Mouse (Mus musculus): ENCODE data around the gene Tnfaip2.

Gene Tnfaip2

DNA sequence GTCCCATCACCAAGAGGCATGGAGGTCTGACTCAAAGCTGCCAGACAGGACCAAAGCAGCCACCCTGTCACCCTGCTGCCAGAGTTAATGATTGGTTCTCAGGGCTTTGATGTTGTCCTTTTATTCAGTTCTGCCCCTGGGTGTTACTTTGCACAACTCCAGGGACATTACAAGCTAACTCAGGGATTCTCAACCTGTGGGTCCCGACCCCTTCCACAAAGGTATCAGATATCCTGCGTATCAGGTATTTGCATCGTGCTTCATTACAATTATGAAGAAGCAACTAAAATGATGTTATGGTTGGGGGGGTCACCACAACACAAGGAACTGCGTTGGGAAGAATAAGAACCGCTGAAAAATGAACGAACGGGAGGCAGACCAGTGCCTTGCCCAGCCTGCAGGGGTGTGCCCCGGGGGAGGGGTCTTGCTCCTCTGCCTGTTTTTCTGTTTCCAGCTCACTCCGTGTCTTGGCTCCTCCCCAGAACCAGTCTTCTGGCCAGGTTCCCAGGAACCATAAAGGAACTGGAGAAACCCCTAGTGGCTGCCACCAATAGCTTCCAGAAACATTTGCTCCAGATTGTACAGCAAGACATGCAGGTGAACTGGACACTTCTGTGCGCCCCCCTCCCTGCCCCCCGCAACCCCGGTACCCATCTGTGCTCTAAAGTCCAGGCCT, 14.7 kb upstream of the Tnfaip2 start:
- DNase-seq (ENCODE audit: extremely low spot score, low read depth, low spot score), result no peak

- no peak for DNase-seq (ENCODE audit: extremely low spot score, low read depth, low spot score)
Observed at GRCm38 (mm10) chr12:111428364-111428763, 13.9 kb upstream of the Tnfaip2 start.

DNA sequence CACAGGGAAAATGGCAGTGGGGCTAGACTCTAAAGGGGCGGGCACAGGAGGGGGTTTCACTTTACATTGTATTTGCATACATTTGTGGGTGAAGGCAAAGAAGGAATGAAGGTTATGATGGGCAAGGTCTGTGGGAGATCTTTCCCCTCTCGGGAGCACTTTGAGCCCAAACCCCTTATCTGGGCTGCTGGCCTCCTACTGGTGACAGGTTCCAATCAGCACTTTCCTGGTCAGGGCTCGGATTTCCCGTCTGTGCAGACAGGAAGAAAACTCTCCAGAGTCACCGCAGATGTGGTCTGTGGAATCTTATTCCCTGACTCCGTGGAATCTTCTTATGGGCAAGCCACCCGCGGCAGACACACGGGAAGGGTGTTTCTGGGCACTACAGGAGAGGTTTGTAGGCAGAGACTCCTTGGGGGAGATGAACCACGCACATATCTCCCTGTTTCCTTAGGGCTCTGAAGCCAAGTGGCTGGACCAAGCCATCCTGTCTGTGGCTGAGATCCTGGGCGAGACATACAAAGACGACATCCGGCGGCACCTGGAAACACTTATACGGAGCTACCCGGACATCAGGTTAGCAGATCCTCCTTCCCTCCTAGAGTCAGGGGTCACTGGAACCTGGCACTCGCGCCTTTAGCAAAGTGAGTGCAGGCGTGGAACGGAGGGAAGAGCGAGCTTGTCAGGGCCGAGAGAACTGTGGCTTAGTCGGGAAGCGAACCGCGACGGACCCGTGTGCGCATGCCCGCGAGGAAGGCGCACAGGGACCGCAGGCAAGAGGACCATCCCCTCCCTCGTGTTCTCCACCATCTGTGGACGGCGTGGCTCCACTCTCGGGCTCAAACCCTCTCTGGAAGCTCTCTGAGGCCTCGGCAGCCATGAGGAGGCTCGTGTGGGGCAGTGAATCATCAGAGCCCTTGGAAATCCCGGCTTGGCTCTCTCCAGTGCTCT, 13.0 kb upstream of the Tnfaip2 start:
- no peak for DNase-seq (ENCODE audit: extremely low spot score, low read depth, low spot score)

- no peak for DNase-seq (ENCODE audit: extremely low spot score, low read depth, low spot score)
Observed at GRCm38 (mm10) chr12:111430049-111430867, 12.0 kb upstream of the Tnfaip2 start.

DNA sequence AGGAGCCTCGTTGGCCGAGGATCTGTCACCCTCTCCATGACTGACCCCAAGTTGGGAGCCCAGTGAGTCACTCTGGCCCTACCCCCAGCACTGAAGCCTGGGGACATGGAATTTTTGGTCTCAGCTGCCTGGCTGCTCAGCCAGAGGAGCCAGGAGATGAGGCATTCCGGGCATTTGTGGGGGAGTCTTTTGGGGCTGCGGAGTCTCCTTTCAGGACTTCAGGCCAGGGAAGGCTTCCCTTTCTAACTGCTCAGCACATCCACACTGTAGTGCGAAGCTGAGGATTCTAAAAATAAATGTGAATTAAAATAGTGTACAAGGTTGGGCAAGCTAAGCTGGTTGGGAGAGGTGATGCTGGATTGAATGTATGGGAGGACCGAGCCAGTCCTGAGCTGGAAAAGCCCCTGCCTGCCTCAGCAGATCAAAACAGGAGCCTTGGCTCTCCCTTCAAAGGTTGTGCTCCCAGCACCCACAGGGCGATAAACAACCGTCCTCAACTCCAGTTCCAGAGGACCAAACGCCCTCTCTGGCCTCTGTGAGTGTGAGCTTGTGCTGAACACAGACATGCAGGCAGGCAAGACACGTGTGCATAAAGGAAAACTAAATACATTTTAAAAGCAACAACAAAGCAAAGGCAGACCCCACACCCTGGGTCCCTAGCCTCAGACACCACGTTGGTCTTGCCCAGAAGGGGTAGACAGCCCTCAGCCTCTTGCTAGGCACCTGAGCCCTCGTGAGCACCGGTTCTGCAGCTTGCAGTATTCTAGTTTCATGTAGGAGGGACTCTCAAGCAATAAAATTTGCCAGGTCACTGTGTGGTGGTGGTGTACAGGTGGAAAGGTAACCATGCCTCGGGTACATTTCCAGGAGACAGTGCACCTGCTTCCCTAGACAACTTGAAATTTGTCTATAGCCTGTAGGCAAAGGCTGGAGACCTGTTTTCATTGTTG, 11.1 kb upstream of the Tnfaip2 start:
- no peak for DNase-seq (ENCODE audit: extremely low spot score, low read depth, low spot score)

- DNase-seq (ENCODE audit: extremely low spot score, low read depth, low spot score), result no peak
Observed at GRCm38 (mm10) chr12:111432097-111432496, 10.2 kb upstream of the Tnfaip2 start.

DNA sequence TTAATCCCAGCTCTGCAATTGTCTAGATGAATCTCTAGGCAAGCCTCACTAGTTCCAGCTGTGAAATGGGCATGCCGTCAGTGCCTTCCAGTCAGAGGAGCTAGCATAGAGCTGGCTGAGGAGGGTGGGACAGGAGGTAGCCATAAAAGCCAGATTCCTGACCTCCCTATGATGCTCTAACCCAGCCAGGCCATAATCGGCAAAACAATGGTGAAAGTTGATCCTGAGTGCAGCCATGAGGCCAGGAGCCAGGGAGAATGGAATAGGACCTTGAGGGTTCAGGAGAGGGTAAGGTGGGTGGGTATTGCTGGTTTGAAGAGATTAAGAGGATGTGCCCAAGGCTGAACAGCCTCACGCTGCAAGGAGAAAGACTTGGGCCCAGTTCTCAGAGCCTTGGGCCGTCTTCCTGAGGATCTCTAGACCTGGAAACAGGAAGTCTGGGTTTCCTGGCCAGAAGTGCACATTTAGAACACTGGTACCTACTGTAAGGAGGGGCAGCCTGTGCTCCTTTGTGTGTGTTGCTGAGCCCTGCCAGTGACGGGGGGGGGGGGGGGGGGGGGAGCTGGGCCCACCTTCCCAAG, 9.4 kb upstream of the Tnfaip2 start:
- no peak for DNase-seq (ENCODE audit: extremely low spot score, low read depth, low spot score)

DNA sequence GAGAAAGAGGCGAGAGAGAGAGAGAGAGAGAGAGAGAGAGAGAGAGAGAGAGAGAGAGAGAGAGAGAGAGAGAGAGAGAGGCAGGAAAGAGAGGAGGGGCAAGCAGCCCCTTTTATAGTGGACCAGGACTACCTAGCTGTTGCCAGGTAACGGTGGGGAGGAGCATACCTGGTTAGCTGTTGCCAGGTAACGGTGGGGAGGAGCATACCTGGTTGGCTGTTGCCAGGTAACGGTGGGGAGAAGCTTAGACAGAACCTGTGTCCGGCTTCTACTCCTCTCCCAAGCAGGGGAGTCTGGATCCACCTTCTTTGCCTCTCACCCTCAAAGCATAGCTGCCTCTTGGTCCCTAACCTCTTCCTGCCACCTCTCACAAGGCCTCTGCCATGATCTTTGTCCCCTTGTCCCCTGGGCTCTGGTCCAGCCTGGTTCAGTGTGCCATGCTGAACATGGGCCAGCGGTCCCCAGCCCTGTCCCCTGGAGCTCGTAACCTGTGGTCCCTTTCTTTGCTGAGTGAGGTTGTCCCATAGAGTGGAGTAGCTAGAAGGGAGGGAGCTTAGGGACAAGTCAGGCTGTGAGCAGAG, 8.0 kb upstream of the Tnfaip2 start:
- DNase-seq (ENCODE audit: extremely low spot score, low read depth, low spot score), result no peak

DNA sequence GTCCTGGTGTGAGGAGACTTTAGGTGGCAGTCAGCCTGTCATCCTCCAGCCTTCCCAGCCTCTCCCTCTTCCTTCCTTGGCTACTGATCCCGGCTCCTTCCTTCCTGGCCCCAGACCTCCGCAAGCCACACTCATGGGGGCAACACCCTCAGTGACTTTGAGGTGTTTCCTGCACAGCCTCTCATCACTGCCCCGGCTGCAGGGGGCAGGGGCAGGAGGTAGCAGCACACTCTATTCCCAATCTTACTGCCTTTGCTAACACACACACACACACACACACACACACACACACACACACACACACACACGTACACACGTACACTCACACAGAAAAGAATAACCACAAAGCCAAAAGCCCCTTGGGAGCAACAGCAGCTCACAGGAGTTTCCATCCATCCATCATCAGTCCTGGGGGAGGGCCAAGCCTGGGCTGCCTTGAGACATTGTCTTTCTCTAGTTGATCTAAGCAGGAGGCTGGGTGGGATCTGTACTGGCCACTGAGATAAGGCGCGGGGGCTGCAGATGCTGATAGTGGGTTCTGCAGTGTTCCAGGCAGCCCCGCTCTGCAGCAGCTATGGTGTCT, 7.4 kb upstream of the Tnfaip2 start:
- no peak for DNase-seq (ENCODE audit: extremely low spot score, low read depth, low spot score)

- DNase-seq (ENCODE audit: extremely low spot score, low read depth, low spot score), result no peak
Observed at GRCm38 (mm10) chr12:111436170-111436569, 6.1 kb upstream of the Tnfaip2 start.

GRCm38 (mm10) chr12:111436640-111437039, 5.6 kb upstream of the Tnfaip2 start:
- DNase-seq (ENCODE audit: extremely low spot score, low read depth, low spot score), result no peak

- no peak for DNase-seq (ENCODE audit: extremely low spot score, low read depth, low spot score)
Observed at GRCm38 (mm10) chr12:111437222-111437900, 4.9 kb upstream of the Tnfaip2 start.

DNA sequence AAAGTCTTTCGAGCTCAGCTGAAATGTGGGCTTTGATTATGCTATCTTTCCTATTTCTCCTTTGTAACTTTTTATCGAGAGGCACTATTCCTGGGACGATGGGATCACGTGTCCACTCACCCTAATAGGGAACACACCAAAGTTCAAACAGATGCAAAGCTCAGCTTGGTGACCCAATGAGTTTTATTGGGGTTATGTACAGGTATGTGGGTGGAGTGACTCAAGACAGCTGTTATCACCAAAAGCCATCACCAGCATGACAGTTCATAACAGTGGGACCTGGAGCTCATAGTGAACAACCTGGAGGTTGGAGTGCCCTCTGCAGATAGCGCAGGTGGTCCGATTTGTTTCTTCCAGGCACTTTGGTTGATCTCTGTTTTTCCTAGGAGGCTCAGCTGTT, 3.4 kb upstream of the Tnfaip2 start:
- no peak for DNase-seq (ENCODE audit: extremely low spot score, low read depth, low spot score)

GRCm38 (mm10) chr12:111440701-111441373, 1.4 kb upstream of the Tnfaip2 start:
- no peak for DNase-seq (ENCODE audit: extremely low spot score, low read depth, low spot score)

GRCm38 (mm10) chr12:111441523-111441922, 746 bp upstream of the Tnfaip2 start:
- DNase-seq (ENCODE audit: extremely low spot score, low read depth, low spot score), result no peak

DNA sequence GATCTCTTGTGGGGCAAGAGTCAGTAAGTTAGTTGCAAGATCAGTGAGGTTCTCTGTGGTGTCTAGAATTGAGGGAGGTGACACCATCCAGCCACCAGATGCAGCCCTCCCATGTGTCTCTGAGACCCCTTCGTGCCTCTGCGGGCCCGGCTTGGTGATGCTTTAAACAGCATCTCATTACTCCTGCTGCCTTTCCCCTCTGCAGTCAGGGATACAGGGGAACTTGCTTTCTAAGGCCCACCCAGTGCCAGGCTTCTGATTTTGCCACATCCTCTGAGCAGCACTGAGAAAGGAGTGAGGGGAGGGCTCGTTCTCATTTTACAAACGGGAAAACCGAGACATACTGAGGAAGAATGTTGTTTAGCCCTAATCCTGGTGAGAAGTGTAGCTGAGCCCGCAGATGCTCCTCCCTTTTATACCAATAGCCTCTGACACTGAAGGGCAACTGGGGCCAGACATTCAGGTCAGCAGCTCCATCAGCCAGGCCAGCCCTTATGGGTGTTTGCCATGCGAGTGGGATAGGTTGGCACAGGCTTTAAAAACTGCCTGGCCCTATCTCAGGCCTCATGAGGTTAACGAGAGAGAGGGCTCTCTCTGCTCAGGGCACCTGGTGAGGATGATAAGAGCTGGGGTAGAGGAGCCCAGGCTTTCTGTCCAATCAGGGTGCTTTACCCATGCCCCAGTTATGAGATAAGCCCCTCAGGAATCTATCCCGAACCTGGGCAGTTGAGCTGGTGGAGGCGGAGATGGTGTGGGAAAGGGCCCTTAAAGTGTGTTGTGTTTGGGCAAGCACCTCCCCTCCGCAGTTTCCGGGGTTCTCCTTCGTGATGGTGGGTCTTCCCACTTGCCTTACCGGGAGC, 972 bp downstream of the Tnfaip2 start:
- DNase-seq (ENCODE audit: extremely low spot score, low read depth, low spot score), result no peak
